Mouse (Mus musculus) brain, embryonic 14.5 days (tissue): ENCODE results near the gene Ppp2r5d. TPM values are rescaled to one million over a fixed set of nuclear protein-coding genes. Genes with fewer than 3 reads are reported as not detected.

Experiments used
- DNase-seq: peaks from one replicate; pipeline ENCODE4 v3.0.0-alpha.2; 2011; ENCODE audit warnings: low read depth
- CTCF ChIP-seq: fragments of 200-500 bp; IDR thresholded peaks from 2 replicates; pipeline ENCODE4 v1.5.1; 2012; ENCODE audit warnings: inconsistent platforms, mild to moderate bottlenecking, moderate library complexity, borderline replicate concordance; ENCODE audit not compliant: insufficient read depth, insufficient read length; ENCODE audit errors: extremely low read depth
- POLR2A ChIP-seq: fragments of 200-500 bp; IDR thresholded peaks from 2 replicates; pipeline ENCODE4 v1.6.1; 2012; ENCODE audit warnings: mild to moderate bottlenecking, inconsistent platforms, borderline replicate concordance; ENCODE audit not compliant: poor library complexity, insufficient read depth, insufficient read length, severe bottlenecking; ENCODE audit errors: extremely low read depth
- polyA plus RNA-seq: library from polyadenylated mRNA; depleted of rRNA; stranded (reverse); fragments of >200 nt; gene quantifications from 2 replicates; pipeline ENCODE4 v1.2.3, GENCODE M21; 2012

Gene Ppp2r5d
- polyA plus RNA-seq, 1 experiment, result 112 TPM

DNA sequence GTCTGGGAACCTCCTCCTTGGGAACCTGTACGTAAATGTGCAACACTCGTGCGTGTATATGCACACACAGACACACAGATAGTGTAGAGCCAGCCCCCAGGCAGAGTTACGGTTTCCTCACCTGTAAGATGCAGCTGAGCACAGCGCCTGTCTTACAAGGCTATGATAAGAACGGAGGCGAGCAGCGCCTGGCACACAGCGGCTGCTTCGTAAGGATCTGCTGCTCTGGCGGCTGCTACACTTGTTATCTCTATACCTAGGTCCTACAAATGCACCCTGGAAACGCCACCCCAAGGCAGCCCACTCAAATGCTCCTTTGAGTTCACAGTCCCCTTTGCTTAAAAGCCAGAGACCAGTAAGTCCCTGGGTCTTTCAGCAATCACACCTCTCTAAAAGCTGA is 14.2 kb downstream of the Ppp2r5d start:
- TF ChIP-seq CTCF (no peak), POLR2A (no peak)
- no peak for DNase-seq

DNA sequence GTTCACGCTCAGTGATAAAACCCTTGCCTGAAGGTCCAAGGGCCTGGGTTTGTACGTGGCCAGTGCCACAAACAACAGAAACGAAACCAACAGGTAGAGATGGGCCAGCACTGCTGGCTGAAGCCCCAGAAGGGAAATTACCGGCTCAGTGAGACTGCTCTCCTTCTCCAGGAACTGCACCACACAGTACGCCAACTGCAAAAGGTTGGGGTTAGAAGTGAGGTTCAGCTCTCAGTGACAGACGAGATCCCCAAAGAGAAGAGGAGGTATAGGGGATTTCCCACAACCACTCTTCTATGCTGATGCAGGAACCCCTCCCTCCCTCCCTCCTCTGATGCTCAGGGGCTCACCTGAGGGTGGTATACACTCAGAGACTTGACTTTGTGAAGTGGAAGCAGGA is 19.0 kb downstream of the Ppp2r5d start:
- no peak for TF ChIP-seq POLR2A
- no peak for TF ChIP-seq CTCF
- no peak for DNase-seq

DNA sequence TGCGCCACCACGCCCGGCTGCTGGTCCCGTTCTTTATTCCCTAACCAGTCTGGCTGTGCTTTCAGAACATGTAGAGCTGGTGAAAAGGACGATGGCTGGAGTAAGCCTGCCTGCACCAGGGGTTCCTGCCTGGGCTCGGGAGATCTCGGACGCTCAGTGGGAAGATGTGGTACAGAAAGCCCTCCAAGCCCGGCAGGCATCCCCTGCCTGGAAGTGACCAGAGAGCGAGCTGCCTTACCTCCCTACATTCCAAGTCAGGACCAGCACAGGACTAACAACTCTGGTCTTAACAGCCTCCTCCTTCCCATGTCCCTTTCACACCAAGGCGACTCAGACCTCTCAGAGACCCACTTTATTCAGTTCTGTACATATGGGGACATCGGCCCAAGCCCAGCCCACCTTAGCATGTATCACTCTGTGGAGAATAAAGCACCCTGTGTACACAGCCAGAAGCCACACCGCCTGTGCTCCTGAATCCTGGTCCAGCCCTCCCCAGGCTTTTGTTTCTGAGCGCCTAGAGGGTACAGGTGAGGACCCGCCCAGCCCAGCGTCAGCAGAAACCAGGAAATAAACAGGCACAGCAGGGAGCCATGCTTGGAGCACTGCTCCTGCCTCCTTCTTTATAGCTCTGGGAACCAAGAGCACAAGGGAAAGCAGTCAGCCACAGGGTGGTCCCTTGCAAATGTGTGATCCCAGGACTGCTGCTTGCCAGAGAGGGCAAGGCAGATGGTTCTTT is 22.1 kb downstream of the Ppp2r5d start:
- TF ChIP-seq POLR2A (no peak), CTCF (no peak)
- no peak for DNase-seq

DNA sequence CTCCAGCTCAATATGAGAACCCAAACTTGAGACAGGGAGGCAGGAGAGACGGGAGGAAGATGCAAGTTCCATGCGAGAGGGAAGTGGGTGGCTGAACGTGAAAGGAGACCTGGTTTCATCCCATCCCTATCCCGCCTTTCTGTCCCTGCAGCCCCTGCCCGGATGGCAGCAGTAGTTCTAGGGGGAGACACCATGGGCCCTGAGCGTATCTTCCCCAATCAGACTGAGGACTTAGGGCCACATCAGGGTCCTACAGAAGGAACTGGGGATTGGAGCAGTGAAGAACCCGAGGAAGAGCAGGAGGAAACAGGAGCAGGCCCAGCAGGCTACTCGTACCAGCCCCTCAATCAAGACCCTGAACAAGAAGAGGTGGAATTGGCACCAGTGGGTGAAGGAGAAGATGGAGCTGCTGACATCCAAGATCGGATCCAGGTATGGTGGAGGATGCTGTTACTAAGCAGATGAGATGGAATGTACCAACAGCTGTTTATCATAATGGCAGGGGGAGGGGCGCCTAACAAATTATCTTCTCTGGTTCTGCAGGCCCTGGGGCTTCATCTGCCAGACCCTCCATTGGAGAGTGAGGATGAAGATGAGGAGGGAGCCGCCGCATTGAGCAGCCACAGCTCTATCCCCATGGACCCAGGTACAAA is 23.3 kb downstream of the Ppp2r5d start:
- no peak for TF ChIP-seq POLR2A
- no peak for DNase-seq

DNA sequence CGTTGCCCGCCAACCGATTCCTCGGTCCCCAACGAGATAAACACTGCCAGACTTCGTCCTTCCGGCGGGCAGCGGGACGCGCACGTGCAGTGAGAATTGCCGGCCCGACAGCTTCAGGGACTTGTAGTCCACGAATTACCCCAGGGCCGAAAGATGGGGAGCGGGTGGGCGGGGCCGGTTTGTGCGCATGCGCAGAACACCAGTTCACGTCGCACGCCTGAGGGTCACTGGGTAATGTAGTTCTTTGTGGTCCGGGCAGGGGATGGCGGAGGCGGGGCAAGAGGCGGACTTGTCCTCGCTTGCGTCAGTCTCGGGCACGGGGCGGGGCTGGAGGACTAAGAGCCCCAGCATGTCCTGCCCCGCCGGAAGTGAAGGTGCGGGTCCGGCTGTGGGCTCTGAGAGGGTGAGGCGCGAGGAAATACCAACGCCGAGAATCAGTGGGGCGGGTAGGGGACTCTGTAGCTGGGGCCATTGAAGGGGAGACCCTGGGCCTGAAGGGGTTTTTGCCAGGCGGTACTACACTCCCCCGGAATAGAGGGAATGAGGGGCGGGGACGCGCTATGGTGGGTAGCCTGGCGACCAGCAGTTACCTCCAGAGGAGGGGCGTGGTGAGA is 24.0 kb downstream of the Ppp2r5d start, which contains the start of gene Klhdc3:
Klhdc3 (minus strand) TSS at position 155 of the 614 bp plus-strand sequence.
- DNase-seq, result peak; percentile 100
- no peak for TF ChIP-seq CTCF
- peak; percentile 44; the same call in 1 of the 2 replicates for TF ChIP-seq POLR2A

DNA sequence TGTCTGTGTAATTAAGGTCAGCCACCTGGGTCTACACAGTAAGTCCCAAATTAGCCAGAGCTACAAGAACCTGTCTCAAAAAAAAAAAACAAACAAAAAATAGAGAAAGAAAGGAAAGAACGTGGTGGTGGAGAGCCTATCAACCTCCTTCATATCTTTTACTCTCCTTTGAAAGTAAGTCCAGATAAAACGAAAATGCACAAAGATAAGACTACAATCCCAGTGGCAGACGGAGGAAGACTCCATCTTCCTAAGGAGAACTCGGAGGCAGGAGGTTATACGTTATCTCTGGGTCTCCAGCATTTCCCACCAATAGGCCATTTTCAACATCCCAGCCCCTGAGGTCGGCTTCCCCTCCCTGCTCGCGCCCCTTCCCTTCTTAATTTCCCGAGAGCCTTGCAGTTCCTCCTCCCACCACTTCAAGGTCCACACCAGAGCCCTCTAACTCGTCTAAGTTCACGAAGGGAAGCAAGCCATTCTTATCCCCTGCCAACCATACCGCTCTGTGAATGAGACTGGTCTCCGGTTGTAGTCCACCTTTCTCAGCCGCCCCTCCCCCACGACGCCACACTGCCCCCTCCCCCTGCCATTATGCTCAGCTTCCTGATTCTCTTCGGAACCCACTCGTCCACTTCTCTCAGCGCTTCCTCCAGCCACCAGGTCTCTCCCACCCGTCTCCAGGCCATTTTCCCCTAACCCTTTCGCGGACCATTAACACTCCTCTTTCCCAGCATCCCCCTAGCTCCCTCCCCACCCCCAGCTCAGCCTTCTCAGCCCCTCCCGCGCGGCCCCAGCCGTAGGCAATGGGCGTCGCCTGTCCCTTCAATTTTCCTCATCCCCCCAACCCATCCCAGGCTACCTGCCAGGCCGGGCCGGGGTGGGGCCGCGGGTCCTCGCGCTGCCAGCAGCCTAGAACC is 24.8 kb downstream of the Ppp2r5d start:
- no peak for DNase-seq
- peak; percentile 32; the same call in 1 of the 2 replicates for TF ChIP-seq CTCF
- TF ChIP-seq POLR2A, result no peak

DNA sequence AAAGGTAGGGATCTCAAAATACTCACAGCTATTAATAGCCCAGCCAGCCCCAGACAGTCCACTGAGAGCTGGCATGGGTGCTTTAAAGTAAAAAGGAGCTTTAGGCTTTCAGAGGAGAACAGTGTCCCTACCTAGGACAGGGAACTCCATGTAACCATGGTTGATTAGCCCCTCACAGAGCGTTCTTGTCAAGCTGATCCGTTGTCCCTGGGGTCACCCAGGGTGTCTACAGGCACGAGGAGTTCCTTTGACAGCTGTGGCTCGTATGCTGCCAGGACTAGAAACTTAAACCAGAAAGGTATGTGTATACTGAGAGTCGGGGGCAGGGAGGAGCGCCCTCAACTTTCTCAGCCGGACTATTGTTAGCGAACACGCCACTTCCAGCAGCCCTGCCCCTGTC is 26.0 kb downstream of the Ppp2r5d start:
- TF ChIP-seq POLR2A (no peak), CTCF (no peak)
- DNase-seq, result no peak

DNA sequence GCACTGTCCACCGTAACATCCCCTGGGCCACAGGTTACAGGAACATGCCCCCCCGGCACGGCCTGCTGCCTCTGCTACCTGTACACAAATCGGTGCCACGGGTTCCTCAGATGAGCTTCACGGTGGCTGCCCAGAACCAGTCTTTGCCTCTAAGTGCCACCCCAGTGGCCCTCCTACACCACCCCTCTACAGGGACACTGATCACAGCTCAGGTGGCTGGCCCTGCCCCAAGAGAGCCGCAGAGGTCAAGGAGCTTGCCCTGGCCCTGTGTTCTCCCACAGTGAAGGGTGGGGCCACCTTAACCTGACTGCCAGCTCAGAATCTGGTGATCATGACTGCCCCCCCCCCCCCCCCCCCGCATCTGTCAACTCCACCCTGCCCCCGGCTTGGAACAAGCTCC is 26.5 kb downstream of the Ppp2r5d start, which contains the start of gene Mea1:
Mea1 (plus strand) TSS at position 378 of the 400 bp plus-strand sequence.
- no peak for DNase-seq
- no peak for TF ChIP-seq POLR2A
- no peak for TF ChIP-seq CTCF

DNA sequence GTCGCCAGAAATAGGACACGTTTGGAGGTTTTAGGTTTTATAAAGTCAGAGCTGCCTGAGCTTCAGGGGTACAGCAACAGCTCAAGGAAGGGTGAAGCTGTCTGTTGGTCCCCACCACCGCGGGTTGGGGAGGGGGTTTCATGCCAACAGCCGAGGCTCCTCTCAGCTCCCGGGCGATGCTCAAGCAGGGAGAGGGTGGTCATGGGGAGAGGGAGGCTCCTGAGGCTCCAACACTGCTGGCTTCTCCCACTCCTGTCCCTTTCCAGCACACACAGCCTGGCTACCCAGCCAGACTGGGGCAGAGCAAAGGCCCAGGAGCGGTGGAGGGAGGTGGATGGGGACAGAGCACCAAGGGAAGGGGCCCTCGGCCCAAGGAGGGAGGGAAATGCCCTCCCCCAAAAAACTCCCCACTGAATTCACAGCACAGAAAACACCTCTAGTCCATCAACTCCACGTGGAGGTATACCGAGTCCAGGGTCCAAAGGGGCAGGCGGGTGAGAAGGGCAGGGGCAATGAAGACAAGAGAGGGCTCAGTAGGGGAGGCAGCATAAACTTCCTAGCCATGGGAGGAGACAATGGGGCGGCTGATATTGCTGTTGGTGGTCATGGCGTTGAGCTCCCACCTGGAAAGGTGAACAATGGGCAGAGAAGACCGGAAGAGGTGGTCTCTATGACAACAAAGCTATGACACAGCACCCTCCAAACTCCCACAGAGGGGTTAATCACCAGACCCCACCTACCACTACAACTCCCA is 30.2 kb downstream of the Ppp2r5d start:
- DNase-seq, result no peak
- TF ChIP-seq CTCF (no peak), POLR2A (no peak)

DNA sequence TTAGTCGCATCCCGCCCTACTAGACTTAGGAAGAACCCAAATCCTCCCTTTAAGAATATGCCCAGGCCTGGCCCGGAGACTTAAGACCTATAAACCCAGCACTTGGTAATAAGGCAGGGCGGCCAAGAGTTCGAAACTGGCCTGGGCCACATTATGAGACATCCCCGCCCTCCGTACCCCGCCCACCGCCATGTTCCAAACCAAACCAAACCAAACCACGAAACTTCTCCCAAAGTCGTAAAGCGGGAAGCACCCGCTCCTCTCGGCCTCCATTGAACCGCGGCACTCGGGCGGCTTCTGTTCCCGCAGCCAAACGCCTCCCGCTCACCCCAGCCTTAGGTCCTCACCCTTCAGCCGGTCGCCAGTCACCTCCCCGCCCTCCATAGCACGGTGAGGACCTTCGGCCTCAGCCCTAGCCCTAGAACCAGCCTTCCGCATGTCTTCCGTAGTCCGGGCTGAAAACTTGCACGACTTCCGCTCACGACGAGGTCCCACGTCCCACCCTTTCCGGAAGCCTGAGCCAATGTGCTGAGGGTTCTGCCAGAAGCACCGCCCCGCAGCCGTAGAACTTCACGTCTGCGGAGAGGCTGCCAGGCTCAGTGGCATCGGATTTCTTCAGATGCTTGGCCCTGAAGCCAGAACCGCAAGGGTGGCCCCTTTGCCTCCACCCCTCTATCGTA is 30.9 kb downstream of the Ppp2r5d start, which contains the start of gene Rrp36:
Rrp36 (minus strand) TSS at position 503 of the 680 bp plus-strand sequence.
- TF ChIP-seq CTCF (no peak), POLR2A (peak; percentile 23; the same call in 1 of the 2 replicates)
- peak; percentile 97 for DNase-seq

DNA sequence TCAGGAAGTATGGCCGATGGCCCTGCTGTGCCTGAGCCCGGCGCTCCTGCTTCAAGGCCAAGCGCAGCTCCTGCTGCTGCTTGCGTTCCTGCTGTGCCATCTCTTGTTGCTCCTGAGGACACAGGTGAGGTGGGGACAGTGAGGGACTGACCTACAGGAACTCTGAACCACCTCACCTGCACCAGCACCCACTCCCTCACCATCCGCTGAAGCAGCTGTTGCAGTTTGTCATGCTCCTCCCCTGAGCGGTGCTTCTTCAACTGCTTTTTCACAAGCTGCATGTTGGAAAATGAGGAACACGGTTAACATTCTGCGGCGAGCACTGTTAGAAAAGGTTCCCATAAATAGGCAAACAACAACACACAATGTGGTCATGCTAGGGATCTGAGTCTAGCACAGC is 35.0 kb downstream of the Ppp2r5d start:
- TF ChIP-seq POLR2A (no peak), CTCF (no peak)
- no peak for DNase-seq
